Mouse (Mus musculus) liver, embryonic 13.5 days (tissue): ENCODE measurements around the gene Acap2. TPM values are rescaled to one million over a fixed set of nuclear protein-coding genes. Genes with fewer than 3 reads are reported as not detected.

Experiments used
- ATAC-seq: fragments of 200-750 bp; cut with Nextera tagmentation; 2 replicates; pipeline ENCODE4 v1.8.0; 2017; ENCODE audit warnings: low read depth, mild to moderate bottlenecking, moderate number of reproducible peaks, moderate library complexity
- DNase-seq: peaks from one replicate; pipeline ENCODE4 v3.0.0; 2022
- H3K27ac ChIP-seq: fragments of 300-500 bp; sonication (generic); 2 replicates; pipeline ENCODE4 v1.5.1; 2015; ENCODE audit warnings: moderate library complexity, mild to moderate bottlenecking, inconsistent platforms
- H3K27me3 ChIP-seq: fragments of 300-500 bp; sonication (generic); 2 replicates; pipeline ENCODE4 v1.6.1; 2015; ENCODE audit warnings: mild to moderate bottlenecking, inconsistent platforms
- H3K36me3 ChIP-seq: fragments of 300-500 bp; sonication (generic); 2 replicates; pipeline ENCODE4 v1.6.1; 2015; ENCODE audit warnings: mild to moderate bottlenecking, inconsistent platforms
- H3K4me1 ChIP-seq: fragments of 300-500 bp; sonication (generic); replicated peaks from 2 replicates; pipeline ENCODE4 v1.6.1; 2015; ENCODE audit warnings: inconsistent platforms
- H3K4me2 ChIP-seq: fragments of 300-500 bp; sonication (generic); 2 replicates; pipeline ENCODE4 v1.6.1; 2015; ENCODE audit warnings: inconsistent platforms, mild to moderate bottlenecking, moderate library complexity
- H3K4me3 ChIP-seq: fragments of 300-500 bp; sonication (generic); replicated peaks from 2 replicates; pipeline ENCODE4 v1.5.1; 2015; ENCODE audit warnings: mild to moderate bottlenecking, inconsistent platforms
- H3K9ac ChIP-seq: fragments of 300-500 bp; sonication (generic); 2 replicates; pipeline ENCODE4 v1.6.1; 2015; ENCODE audit warnings: mild to moderate bottlenecking, inconsistent platforms
- H3K9me3 ChIP-seq: fragments of 300-500 bp; sonication (generic); replicated peaks from 2 replicates; pipeline ENCODE4 v1.6.1; 2016; ENCODE audit warnings: inconsistent platforms
- WGBS: fragments of 180-500 bp; shearing (Covaris S2); methylation state at CpG from one replicate; pipeline ENCODE4 v1.1.7; 2015; ENCODE audit not compliant: insufficient replicate concordance; 5-methylcytosine and 5-hydroxymethylcytosine counted together
- polyA plus RNA-seq: library from polyadenylated mRNA; unstranded; fragments of >200 nt; fragmentation: Nextera tagmentation; extraction: Ambion mirVana; gene quantifications from 2 replicates; pipeline ENCODE4 v1.2.1, GENCODE M21; 2015

The Acap2 gene
- polyA plus RNA-seq, 1 experiment from 2014 or later, result 5.8 TPM

DNA sequence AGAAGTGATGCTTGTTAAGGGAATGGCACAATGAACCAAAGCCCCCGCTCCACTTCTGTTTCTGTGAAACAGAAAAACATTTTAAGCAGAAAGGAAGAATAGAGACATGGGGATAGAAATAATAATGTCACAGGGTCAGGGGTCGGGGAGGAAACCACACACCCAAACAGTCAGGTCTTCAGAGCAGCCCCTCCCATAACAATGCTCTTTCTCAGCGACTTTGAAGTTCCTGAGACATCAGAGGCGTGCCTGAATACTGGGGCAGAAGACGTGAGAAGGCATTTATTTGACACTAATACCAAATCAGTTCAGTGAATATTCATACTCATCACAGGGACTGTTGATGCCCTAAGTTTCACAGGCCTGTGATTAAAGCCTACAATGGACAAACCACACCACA, 155.8 kb downstream of the Acap2 start:
- no peak overlapping the region for H3K9ac ChIP-seq
- H3K4me1 ChIP-seq, result peaks cover 17% of the 10 kb centered on the region
- no peaks in the 10 kb centered on the region for H3K9me3 ChIP-seq
- ATAC-seq (no peak), DNase-seq (no peak)
- H3K4me3 ChIP-seq, result no peak overlapping the region
- no peak overlapping the region for H3K4me2 ChIP-seq
- 55% methylated on average over 5 of the region's 5 CpGs for WGBS
- no peak overlapping the region for H3K27ac ChIP-seq
- H3K36me3 ChIP-seq, result no peaks in the 10 kb centered on the region
- no peaks in the 10 kb centered on the region for H3K27me3 ChIP-seq

DNA sequence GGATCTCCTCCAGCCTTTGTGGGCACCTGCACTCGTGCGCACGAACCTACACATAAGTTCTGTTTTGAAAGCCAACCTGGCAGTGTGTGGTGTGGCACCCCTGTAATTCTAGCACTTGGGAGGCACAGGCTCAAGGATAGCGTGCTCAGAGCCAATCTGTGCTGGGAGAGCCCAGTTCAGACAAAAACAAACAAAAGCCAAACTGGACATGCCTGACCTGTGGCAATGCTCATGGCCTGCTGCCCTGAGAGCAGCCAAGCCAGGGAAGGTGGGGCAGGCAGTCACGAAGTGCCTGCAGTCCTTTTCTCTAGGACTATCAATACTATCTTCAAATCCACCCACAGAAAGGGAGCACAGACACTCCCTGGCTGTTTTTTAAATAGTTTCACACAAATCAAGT, 157.9 kb downstream of the Acap2 start:
- Histone ChIP-seq H3K27me3 (no peaks in the 10 kb centered on the region), H3K9ac (no peak overlapping the region), H3K4me1 (peaks cover 20% of the 10 kb centered on the region), H3K4me2 (no peak overlapping the region), H3K27ac (no peak overlapping the region), H3K9me3 (no peaks in the 10 kb centered on the region), H3K4me3 (no peak overlapping the region), H3K36me3 (no peaks in the 10 kb centered on the region)
- WGBS, result 70% methylated on average over 5 of the region's 5 CpGs
- ATAC-seq, result no peak
- no peak for DNase-seq

Other genes starting within 250 kb of the Acap2 start
- gene Xxylt1, start 119.8 kb downstream of the Acap2 start, polyA plus RNA-seq, result 2.9 and 3.1 TPM in 2 replicates
- 44.7 and 49.6 TPM in 2 replicates for gene Ppp1r2, start 74.0 kb upstream of the Acap2 start, polyA plus RNA-seq
- 0.14 TPM in 1 of 2 replicates, not detected in the other for gene Apod, start 113.6 kb upstream of the Acap2 start, polyA plus RNA-seq
- gene Bdh1, start 221.0 kb upstream of the Acap2 start, polyA plus RNA-seq, result 56.7 and 61.3 TPM in 2 replicates